Mouse (Mus musculus): ENCODE data around the gene Dand5.

DNA sequence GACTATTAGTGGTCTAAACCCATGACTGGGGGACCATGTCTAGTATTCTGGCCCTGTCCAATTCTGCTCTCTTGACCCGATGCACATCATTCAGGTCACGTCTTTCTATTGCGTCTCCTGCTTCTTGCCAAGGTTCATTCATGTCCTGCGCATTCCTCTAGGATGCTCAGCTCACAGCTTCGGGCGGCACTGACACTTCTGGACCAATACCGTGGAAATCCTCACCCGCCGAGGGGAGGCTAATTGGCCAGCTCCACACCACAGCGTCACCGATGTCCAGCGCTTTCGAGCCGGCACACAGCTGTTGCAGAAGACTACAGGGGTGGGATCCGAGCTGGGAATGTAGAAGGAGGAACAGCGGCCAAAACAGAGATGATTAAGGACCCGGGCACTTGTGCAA, 6.5 kb downstream of the Dand5 start:
- no peak for TF ChIP-seq POLR2A (IDR thresholded peaks at IDR 0.05; ENCODE audit: control insufficient read depth, extremely low read depth, insufficient read depth, low read length, poor library complexity)
- TF ChIP-seq CTCF (IDR thresholded peaks at IDR 0.05; ENCODE audit: borderline replicate concordance, control insufficient read depth, extremely low read depth, insufficient read depth, low read length, poor library complexity), result no peak
